Mouse (Mus musculus) kidney, postnatal 0 days (tissue): ENCODE measurements around the gene Ces1b. TPM values are rescaled to one million over a fixed set of nuclear protein-coding genes. Genes with fewer than 3 reads are reported as not detected.
A peak's percentile ranks its signal among the peaks of the same experiment; 100 is the strongest.

ENCODE experiments used
- ATAC-seq: fragments of 200-750 bp; cut with Nextera tagmentation; replicated peaks from 2 replicates; pipeline ENCODE4 v1.8.0; 2017; ENCODE audit warnings: low read depth, moderate number of reproducible peaks, moderate TSS enrichment, moderate library complexity; ENCODE audit not compliant: low FRiP score
- DNase-seq: peaks from one replicate; pipeline ENCODE4 v3.0.0-alpha.2; 2016; ENCODE audit warnings: low spot score
- H3K27ac ChIP-seq: fragments of 300-500 bp; sonication (generic); 2 replicates; pipeline ENCODE4 v1.5.1; 2014; ENCODE audit warnings: mild to moderate bottlenecking
- H3K27me3 ChIP-seq: fragments of 300-500 bp; sonication (generic); 2 replicates; pipeline ENCODE4 v1.6.1; 2014; ENCODE audit warnings: low read length, mixed read lengths; ENCODE audit not compliant: insufficient read depth
- H3K36me3 ChIP-seq: fragments of 300-500 bp; sonication (generic); 2 replicates; pipeline ENCODE4 v1.6.1; 2014; ENCODE audit warnings: low read length, mixed read lengths; ENCODE audit not compliant: insufficient read depth
- H3K4me1 ChIP-seq: fragments of 300-500 bp; sonication (generic); replicated peaks from 2 replicates; pipeline ENCODE4 v1.6.1; 2014; ENCODE audit warnings: antibody characterized with exemption, low read length, mixed read lengths; ENCODE audit not compliant: insufficient read depth
- H3K4me2 ChIP-seq: fragments of 300-500 bp; sonication (generic); 2 replicates; pipeline ENCODE4 v1.6.1; 2014; ENCODE audit warnings: mild to moderate bottlenecking, low read length, moderate library complexity, mixed read lengths
- H3K4me3 ChIP-seq: fragments of 300-500 bp; sonication (generic); replicated peaks from 2 replicates; pipeline ENCODE4 v1.5.1; 2014; ENCODE audit warnings: low read depth, low read length
- H3K9ac ChIP-seq: fragments of 300-500 bp; sonication (generic); 2 replicates; pipeline ENCODE4 v1.6.1; 2014; ENCODE audit warnings: low read depth, low read length
- H3K9me3 ChIP-seq: fragments of 300-500 bp; sonication (generic); replicated peaks from 2 replicates; pipeline ENCODE4 v1.6.1; 2016; ENCODE audit warnings: low read length, inconsistent platforms, mixed read lengths
- CTCF ChIP-seq: IDR thresholded peaks from 2 replicates; pipeline ENCODE4 v1.5.1; 2016; ENCODE audit warnings: antibody characterized with exemption, low read depth, mild to moderate bottlenecking, moderate library complexity
- WGBS: fragments of 180-500 bp; shearing (Covaris S2); extraction: QIAGEN DNeasy Blood & Tissue Kit; methylation state at CpG from one replicate; pipeline ENCODE4 v1.1.7; 2014; 5-methylcytosine and 5-hydroxymethylcytosine counted together
- polyA plus RNA-seq: library from polyadenylated mRNA; unstranded; fragments of >200 nt; fragmentation: Nextera tagmentation; extraction: Ambion mirVana; gene quantifications from 2 replicates; pipeline ENCODE4 v1.2.1, GENCODE M21; 2015

The Ces1b gene
- polyA plus RNA-seq, 1 experiment from 2014 or later: not detected

DNA sequence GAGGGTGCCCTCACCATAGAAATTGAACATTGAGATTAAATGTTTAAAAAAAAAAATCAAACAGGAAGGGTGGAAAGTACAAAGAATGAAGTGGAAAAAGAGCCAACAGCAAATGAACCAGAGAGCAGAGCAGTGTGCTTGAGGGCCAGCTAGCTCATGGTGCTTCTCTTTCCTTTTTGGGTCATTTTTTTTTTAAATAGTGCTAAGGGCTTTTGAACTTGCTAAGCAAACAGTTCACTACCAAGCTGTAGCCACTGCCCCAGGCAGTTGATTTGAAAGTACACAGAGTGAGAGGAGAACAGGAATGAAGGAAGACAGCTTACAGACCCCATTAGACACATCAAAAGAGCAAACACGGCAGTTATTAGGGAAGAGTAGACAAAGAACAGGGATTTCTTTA lies 36.7 kb downstream of the Ces1b start:
- no peaks in the 10 kb centered on the region for H3K4me1 ChIP-seq
- DNase-seq (no peak), ATAC-seq (no peak)
- H3K4me2 ChIP-seq: no peak overlapping the region
- H3K27ac ChIP-seq: no peak overlapping the region
- H3K9ac ChIP-seq: no peak overlapping the region
- no peaks in the 10 kb centered on the region for H3K9me3 ChIP-seq
- no peaks in the 10 kb centered on the region for H3K27me3 ChIP-seq
- no peak overlapping the region for H3K4me3 ChIP-seq
- no peaks in the 10 kb centered on the region for H3K36me3 ChIP-seq
- TF ChIP-seq CTCF: no peak
- 54% methylated on average over 1 of the region's 1 CpGs for WGBS

DNA sequence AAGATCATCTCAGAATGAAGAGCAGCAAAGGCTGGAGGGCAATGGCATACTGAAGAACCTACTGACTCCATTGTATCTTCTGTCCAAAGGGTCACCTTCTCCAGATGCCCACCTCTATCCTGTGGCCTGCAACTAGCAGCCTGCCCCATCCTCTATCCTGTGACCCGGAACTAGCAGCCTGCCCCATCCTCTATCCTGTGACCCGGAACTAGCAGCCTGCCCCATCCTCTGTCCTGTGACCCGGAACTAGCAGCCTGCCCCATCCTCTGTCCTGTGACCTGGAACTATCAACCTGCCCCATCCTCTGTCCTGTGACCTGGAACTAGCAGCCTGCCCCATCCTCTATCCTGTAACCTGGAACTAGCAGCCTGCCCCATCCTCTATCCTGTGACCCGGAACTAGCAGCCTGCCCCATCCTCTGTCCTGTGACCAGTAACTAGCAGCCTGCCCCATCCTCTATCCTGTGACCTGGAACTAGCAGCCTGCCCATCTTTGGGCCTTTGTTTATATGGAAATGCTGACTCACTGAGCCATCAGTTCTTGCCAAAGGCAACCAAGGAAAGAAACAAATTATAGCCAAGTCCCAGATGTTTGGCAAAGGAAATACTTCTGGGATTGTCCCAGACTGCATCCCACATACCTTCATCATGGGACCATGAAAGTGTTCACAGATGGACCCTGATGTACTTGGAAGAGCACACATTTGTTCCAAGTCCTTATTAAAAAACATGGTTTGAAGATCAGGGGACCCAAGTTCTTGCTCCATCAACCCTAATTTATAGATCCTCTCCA lies 38.8 kb downstream of the Ces1b start:
- H3K4me3 ChIP-seq: no peak overlapping the region
- no peak overlapping the region for H3K27ac ChIP-seq
- whole genome bisulfite sequencing: 59% methylated on average over 4 of the region's 4 CpGs
- no peaks in the 10 kb centered on the region for H3K4me1 ChIP-seq
- H3K9ac ChIP-seq: no peak overlapping the region
- ATAC-seq (no peak), DNase-seq (no peak)
- H3K4me2 ChIP-seq: no peak overlapping the region
- no peaks in the 10 kb centered on the region for H3K9me3 ChIP-seq
- H3K27me3 ChIP-seq: no peaks in the 10 kb centered on the region
- TF ChIP-seq CTCF: no peak
- H3K36me3 ChIP-seq: no peaks in the 10 kb centered on the region

DNA sequence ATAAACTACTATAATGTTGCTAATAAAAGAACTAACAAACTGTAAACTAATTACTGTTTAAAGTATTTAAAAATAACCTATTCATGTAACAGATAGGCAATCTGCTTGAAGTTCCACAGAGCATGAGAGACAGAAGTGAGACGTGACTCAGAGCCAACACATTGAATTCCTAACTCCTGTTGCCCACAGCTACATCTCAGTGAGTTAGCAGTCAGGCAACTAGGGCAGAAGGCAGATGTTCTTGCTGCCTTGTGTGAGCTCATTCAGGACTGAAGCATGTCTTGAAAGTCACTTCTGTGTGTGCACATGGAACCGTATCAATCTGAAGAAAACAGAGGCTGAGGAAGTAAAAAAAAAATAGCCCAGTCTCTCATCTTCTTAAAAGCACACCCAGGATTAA lies 39.6 kb downstream of the Ces1b start:
- Histone ChIP-seq H3K4me3 (no peak overlapping the region), H3K4me1 (no peaks in the 10 kb centered on the region), H3K27me3 (no peaks in the 10 kb centered on the region), H3K36me3 (no peaks in the 10 kb centered on the region), H3K9me3 (no peaks in the 10 kb centered on the region), H3K4me2 (no peak overlapping the region), H3K9ac (no peak overlapping the region), H3K27ac (no peak overlapping the region)
- TF ChIP-seq CTCF: no peak
- no peak for ATAC-seq
- DNase-seq: no peak
- 63% methylated on average over 2 of the region's 2 CpGs for WGBS

DNA sequence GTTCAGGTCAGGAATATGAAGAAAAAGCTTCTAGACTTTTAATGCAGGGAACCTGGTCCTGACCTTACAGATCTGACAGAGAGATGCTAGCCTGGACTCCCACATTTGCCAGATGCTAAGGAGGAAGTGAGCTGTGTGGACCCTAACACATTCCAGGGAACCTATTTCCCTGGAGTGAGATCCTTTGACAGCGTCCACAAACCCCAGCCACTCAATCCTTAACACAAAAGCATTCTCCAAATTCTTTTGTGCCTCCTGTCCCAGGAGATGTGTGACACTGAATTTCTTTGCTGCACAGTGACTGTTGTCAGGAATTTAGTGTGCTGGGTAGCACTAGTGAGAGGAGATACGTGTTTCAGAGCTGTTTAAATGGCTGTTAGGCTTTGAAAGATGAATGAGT lies 41.0 kb downstream of the Ces1b start:
- Histone ChIP-seq H3K4me3 (no peak overlapping the region), H3K27ac (no peak overlapping the region), H3K9ac (no peak overlapping the region), H3K36me3 (no peaks in the 10 kb centered on the region), H3K27me3 (no peaks in the 10 kb centered on the region), H3K9me3 (no peaks in the 10 kb centered on the region), H3K4me2 (no peak overlapping the region), H3K4me1 (no peaks in the 10 kb centered on the region)
- ATAC-seq (no peak), DNase-seq (no peak)
- WGBS: 20% methylated on average over 2 of the region's 2 CpGs
- no peak for TF ChIP-seq CTCF

GRCm38 (mm10) chr8:93030664-93031063 lies 49.2 kb downstream of the Ces1b start:
- TF ChIP-seq CTCF: no peak
- H3K9ac ChIP-seq: no peak overlapping the region
- no peak overlapping the region for H3K4me3 ChIP-seq
- H3K9me3 ChIP-seq: no peaks in the 10 kb centered on the region
- no peak overlapping the region for H3K27ac ChIP-seq
- WGBS: 68% methylated on average over 2 of the region's 2 CpGs
- no peaks in the 10 kb centered on the region for H3K4me1 ChIP-seq
- H3K36me3 ChIP-seq: no peaks in the 10 kb centered on the region
- no peak overlapping the region for H3K4me2 ChIP-seq
- ATAC-seq (no peak), DNase-seq (no peak)
- no peaks in the 10 kb centered on the region for H3K27me3 ChIP-seq

DNA sequence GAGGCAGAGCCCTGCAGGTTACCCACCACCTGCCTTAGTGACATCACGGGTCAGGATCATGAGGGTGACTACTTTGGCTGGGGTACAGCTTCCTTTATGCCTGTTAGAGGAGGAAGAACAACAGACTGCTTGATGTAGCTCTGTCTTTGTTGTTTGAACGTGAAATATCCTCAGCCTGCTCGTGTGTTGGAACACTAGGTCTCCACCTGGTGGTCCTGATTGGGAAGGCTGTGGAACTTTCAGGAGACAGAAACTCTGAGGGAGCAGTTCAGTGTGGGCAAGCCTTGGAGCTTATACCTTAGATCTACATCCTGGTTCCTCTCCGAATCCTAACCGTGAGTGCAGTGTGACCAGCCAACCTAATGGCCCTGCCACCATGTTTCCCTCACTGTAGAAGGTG lies 58.1 kb downstream of the Ces1b start:
- no peak overlapping the region for H3K4me2 ChIP-seq
- H3K27me3 ChIP-seq: no peaks in the 10 kb centered on the region
- H3K36me3 ChIP-seq: no peaks in the 10 kb centered on the region
- DNase-seq: no peak
- H3K9me3 ChIP-seq: no peaks in the 10 kb centered on the region
- no peaks in the 10 kb centered on the region for H3K4me1 ChIP-seq
- peak; percentile 33; the same call in 1 of the 2 replicates for TF ChIP-seq CTCF
- no peak for ATAC-seq
- H3K27ac ChIP-seq: no peak overlapping the region
- H3K9ac ChIP-seq: no peak overlapping the region
- WGBS: 63% methylated on average over 5 of the region's 5 CpGs
- H3K4me3 ChIP-seq: no peak overlapping the region

DNA sequence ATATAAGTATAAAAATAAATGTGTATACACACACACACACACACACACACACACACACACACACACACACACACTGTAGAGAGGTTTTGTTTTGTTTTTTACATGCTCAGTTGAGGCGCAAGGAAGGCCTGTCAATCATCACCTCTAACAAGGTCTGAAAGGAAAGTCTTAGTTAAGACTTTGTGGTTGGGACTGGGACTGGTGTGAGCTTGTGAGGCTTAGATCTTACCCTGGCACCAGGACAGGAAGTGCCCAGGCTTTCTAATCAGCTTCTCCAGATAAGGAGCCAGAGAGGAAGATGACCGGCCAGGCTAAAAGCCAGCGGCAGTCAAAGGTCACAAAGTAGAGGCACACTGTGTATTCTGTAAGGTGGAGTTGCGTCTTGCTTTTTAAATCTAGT lies 65.5 kb downstream of the Ces1b start:
- H3K4me1 ChIP-seq: no peaks in the 10 kb centered on the region
- no peak for DNase-seq
- H3K36me3 ChIP-seq: no peaks in the 10 kb centered on the region
- TF ChIP-seq CTCF: no peak
- no peak overlapping the region for H3K9ac ChIP-seq
- no peak for ATAC-seq
- no peaks in the 10 kb centered on the region for H3K27me3 ChIP-seq
- H3K27ac ChIP-seq: no peak overlapping the region
- 77% methylated on average over 4 of the region's 4 CpGs for WGBS
- H3K9me3 ChIP-seq: no peaks in the 10 kb centered on the region
- H3K4me3 ChIP-seq: no peak overlapping the region
- H3K4me2 ChIP-seq: no peak overlapping the region
